Mouse (Mus musculus) midbrain, embryonic 14.5 days (tissue): ENCODE data around the gene Mdm2. TPM values are rescaled to one million over a fixed set of nuclear protein-coding genes. Genes with fewer than 3 reads are reported as not detected.
A peak's percentile ranks its signal among the peaks of the same experiment; 100 is the strongest.

ENCODE experiments used
- ATAC-seq: fragments of 200-750 bp; cut with Nextera tagmentation; 2 replicates; pipeline ENCODE4 v1.8.0; 2017; ENCODE audit warnings: moderate number of reproducible peaks, moderate library complexity; ENCODE audit not compliant: low FRiP score, low TSS enrichment
- DNase-seq: peaks from one replicate; pipeline ENCODE4 v3.0.0-alpha.2; 2015
- H3K27ac ChIP-seq: fragments of 300-500 bp; sonication (generic); replicated peaks from 2 replicates; pipeline ENCODE4 v1.5.1; 2014; ENCODE audit warnings: mild to moderate bottlenecking, low read depth, low read length, moderate library complexity
- H3K27me3 ChIP-seq: fragments of 300-500 bp; sonication (generic); 2 replicates; pipeline ENCODE4 v1.6.1; 2014; ENCODE audit warnings: low read length, control low read depth, mixed read lengths; ENCODE audit not compliant: control insufficient read depth, insufficient read depth
- H3K36me3 ChIP-seq: fragments of 300-500 bp; sonication (generic); 2 replicates; pipeline ENCODE4 v1.6.1; 2014; ENCODE audit warnings: low read length, control low read depth; ENCODE audit not compliant: control insufficient read depth, insufficient read depth
- H3K4me1 ChIP-seq: fragments of 300-500 bp; sonication (generic); 2 replicates; pipeline ENCODE4 v1.6.1; 2014; ENCODE audit warnings: mild to moderate bottlenecking, antibody characterized with exemption, low read length, control low read depth; ENCODE audit not compliant: control insufficient read depth, insufficient read depth
- H3K4me2 ChIP-seq: fragments of 300-500 bp; sonication (generic); 2 replicates; pipeline ENCODE4 v1.6.1; 2014; ENCODE audit warnings: mild to moderate bottlenecking, low read length, moderate library complexity
- H3K4me3 ChIP-seq: fragments of 300-500 bp; sonication (generic); replicated peaks from 2 replicates; pipeline ENCODE4 v1.5.1; 2014; ENCODE audit warnings: low read depth, low read length
- H3K9ac ChIP-seq: fragments of 300-500 bp; sonication (generic); replicated peaks from 2 replicates; pipeline ENCODE4 v1.6.1; 2014; ENCODE audit warnings: mild to moderate bottlenecking, low read length, moderate library complexity
- H3K9me3 ChIP-seq: fragments of 300-500 bp; sonication (generic); 2 replicates; pipeline ENCODE4 v1.6.1; 2016; ENCODE audit warnings: low read length, control low read depth, mixed read lengths; ENCODE audit not compliant: control insufficient read depth
- whole genome bisulfite sequencing: fragments of 180-500 bp; shearing (Covaris S2); extraction: QIAGEN DNeasy Blood & Tissue Kit; methylation state at CpG from one replicate; pipeline ENCODE4 v1.1.7; 2014; 5-methylcytosine and 5-hydroxymethylcytosine counted together
- polyA plus RNA-seq: library from polyadenylated mRNA; unstranded; fragments of >200 nt; fragmentation: Nextera tagmentation; extraction: Ambion mirVana; gene quantifications from 2 replicates; pipeline ENCODE4 v1.2.1, GENCODE M21; 2014

The Mdm2 gene
- polyA plus RNA-seq, 1 experiment from 2014 or later: 57.3 TPM

- WGBS: 21% methylated on average over 17 of the region's 17 CpGs
- Histone ChIP-seq H3K9ac (peak overlapping the region; percentile 49), H3K27me3 (no peaks in the 10 kb centered on the region), H3K9me3 (no peaks in the 10 kb centered on the region), H3K4me1 (no peaks in the 10 kb centered on the region), H3K4me3 (peak overlapping the region; percentile 40), H3K27ac (peak overlapping the region; percentile 83; the same call in 1 of the 2 replicates), H3K4me2 (peak overlapping the region; percentile 63), H3K36me3 (no peaks in the 10 kb centered on the region)
- ATAC-seq: peak; percentile 26; the same call in 1 of the 2 replicates
- DNase-seq: peak; percentile 89
Observed at GRCm38 (mm10) chr10:117676644-117677313, 33.8 kb downstream of the Mdm2 start.

- peak; percentile 61 for ATAC-seq
- H3K9me3 ChIP-seq: no peaks in the 10 kb centered on the region
- no peaks in the 10 kb centered on the region for H3K27me3 ChIP-seq
- peak overlapping the region; percentile 49 for H3K9ac ChIP-seq
- H3K27ac ChIP-seq: peak overlapping the region; percentile 83
- peak overlapping the region; percentile 63 for H3K4me2 ChIP-seq
- no peaks in the 10 kb centered on the region for H3K4me1 ChIP-seq
- DNase-seq: peak; percentile 81
- H3K36me3 ChIP-seq: no peaks in the 10 kb centered on the region
- 36% methylated on average over 19 of the region's 19 CpGs for WGBS
- H3K4me3 ChIP-seq: peak overlapping the region; percentile 40
Observed at GRCm38 (mm10) chr10:117676036-117676643, 34.4 kb downstream of the Mdm2 start.

GRCm38 (mm10) chr10:117675096-117676035, 35.2 kb downstream of the Mdm2 start:
- H3K27me3 ChIP-seq: no peaks in the 10 kb centered on the region
- H3K4me2 ChIP-seq: peak overlapping the region; percentile 63
- no peaks in the 10 kb centered on the region for H3K9me3 ChIP-seq
- 33% methylated on average over 20 of the region's 20 CpGs for WGBS
- peak overlapping the region; percentile 49 for H3K9ac ChIP-seq
- no peaks in the 10 kb centered on the region for H3K4me1 ChIP-seq
- peak; percentile 95 for DNase-seq
- H3K4me3 ChIP-seq: peak overlapping the region; percentile 40
- peak; percentile 92 for ATAC-seq
- peak overlapping the region; percentile 83 for H3K27ac ChIP-seq
- H3K36me3 ChIP-seq: no peaks in the 10 kb centered on the region

GRCm38 (mm10) chr10:117674359-117675019, 36.1 kb downstream of the Mdm2 start:
- Histone ChIP-seq H3K9me3 (no peaks in the 10 kb centered on the region), H3K4me1 (no peaks in the 10 kb centered on the region), H3K36me3 (no peaks in the 10 kb centered on the region), H3K27ac (no peak overlapping the region), H3K4me2 (no peak overlapping the region), H3K27me3 (no peaks in the 10 kb centered on the region), H3K9ac (no peak overlapping the region), H3K4me3 (no peak overlapping the region)
- DNase-seq: no peak
- WGBS: 75% methylated on average over 3 of the region's 3 CpGs
- ATAC-seq: no peak

GRCm38 (mm10) chr10:117673913-117674312, 36.6 kb downstream of the Mdm2 start:
- no peak for DNase-seq
- no peak overlapping the region for H3K4me2 ChIP-seq
- H3K27ac ChIP-seq: no peak overlapping the region
- 89% methylated on average over 1 of the region's 1 CpGs for WGBS
- H3K9me3 ChIP-seq: no peaks in the 10 kb centered on the region
- ATAC-seq: no peak
- no peaks in the 10 kb centered on the region for H3K27me3 ChIP-seq
- no peaks in the 10 kb centered on the region for H3K36me3 ChIP-seq
- H3K4me3 ChIP-seq: no peak overlapping the region
- no peaks in the 10 kb centered on the region for H3K4me1 ChIP-seq
- no peak overlapping the region for H3K9ac ChIP-seq

- no peak overlapping the region for H3K27ac ChIP-seq
- no peaks in the 10 kb centered on the region for H3K27me3 ChIP-seq
- H3K4me3 ChIP-seq: no peak overlapping the region
- no peak overlapping the region for H3K9ac ChIP-seq
- H3K9me3 ChIP-seq: no peaks in the 10 kb centered on the region
- DNase-seq (peak; percentile 71), ATAC-seq (no peak)
- H3K36me3 ChIP-seq: no peaks in the 10 kb centered on the region
- 54% methylated on average over 7 of the region's 7 CpGs for WGBS
- no peak overlapping the region for H3K4me2 ChIP-seq
- H3K4me1 ChIP-seq: no peaks in the 10 kb centered on the region
Observed at GRCm38 (mm10) chr10:117672693-117673092, 37.9 kb downstream of the Mdm2 start.

GRCm38 (mm10) chr10:117671930-117672666, 38.5 kb downstream of the Mdm2 start:
- no peaks in the 10 kb centered on the region for H3K4me1 ChIP-seq
- no peak for DNase-seq
- no peak overlapping the region for H3K27ac ChIP-seq
- no peak overlapping the region for H3K9ac ChIP-seq
- H3K4me3 ChIP-seq: no peak overlapping the region
- no peaks in the 10 kb centered on the region for H3K36me3 ChIP-seq
- no peak for ATAC-seq
- no peaks in the 10 kb centered on the region for H3K27me3 ChIP-seq
- no peaks in the 10 kb centered on the region for H3K9me3 ChIP-seq
- H3K4me2 ChIP-seq: no peak overlapping the region
- WGBS: 91% methylated on average over 13 of the region's 13 CpGs

- WGBS: 83% methylated on average over 9 of the region's 9 CpGs
Observed at GRCm38 (mm10) chr10:117671266-117671665, 39.3 kb downstream of the Mdm2 start.

More at GRCm38 (mm10) chr10:117671266-117671665, 39.3 kb downstream of the Mdm2 start:
- Histone ChIP-seq H3K9me3 (no peaks in the 10 kb centered on the region), H3K4me2 (no peak overlapping the region), H3K4me1 (no peaks in the 10 kb centered on the region), H3K36me3 (no peaks in the 10 kb centered on the region), H3K4me3 (no peak overlapping the region), H3K27me3 (no peaks in the 10 kb centered on the region), H3K9ac (no peak overlapping the region), H3K27ac (no peak overlapping the region)
- DNase-seq (no peak), ATAC-seq (no peak)
